Mouse (Mus musculus) lung, postnatal 10 days (tissue): ENCODE measurements around the gene Atp2a2.

Experiments
- DNase-seq: peaks from one replicate; pipeline ENCODE4 v3.0.0; 2021

Atp2a2 gene

GRCm38 (mm10) chr5:122519043-122519660 is 17.1 kb upstream of the Atp2a2 start:
- DNase-seq = no peak

GRCm38 (mm10) chr5:122518247-122518646 is 16.2 kb upstream of the Atp2a2 start:
- no peak for DNase-seq

GRCm38 (mm10) chr5:122516901-122517300 is 14.9 kb upstream of the Atp2a2 start:
- no peak for DNase-seq

- DNase-seq = no peak
Measured at GRCm38 (mm10) chr5:122516029-122516730, 14.2 kb upstream of the Atp2a2 start.

- no peak for DNase-seq
Measured at GRCm38 (mm10) chr5:122514127-122514521, 12.1 kb upstream of the Atp2a2 start.

DNA sequence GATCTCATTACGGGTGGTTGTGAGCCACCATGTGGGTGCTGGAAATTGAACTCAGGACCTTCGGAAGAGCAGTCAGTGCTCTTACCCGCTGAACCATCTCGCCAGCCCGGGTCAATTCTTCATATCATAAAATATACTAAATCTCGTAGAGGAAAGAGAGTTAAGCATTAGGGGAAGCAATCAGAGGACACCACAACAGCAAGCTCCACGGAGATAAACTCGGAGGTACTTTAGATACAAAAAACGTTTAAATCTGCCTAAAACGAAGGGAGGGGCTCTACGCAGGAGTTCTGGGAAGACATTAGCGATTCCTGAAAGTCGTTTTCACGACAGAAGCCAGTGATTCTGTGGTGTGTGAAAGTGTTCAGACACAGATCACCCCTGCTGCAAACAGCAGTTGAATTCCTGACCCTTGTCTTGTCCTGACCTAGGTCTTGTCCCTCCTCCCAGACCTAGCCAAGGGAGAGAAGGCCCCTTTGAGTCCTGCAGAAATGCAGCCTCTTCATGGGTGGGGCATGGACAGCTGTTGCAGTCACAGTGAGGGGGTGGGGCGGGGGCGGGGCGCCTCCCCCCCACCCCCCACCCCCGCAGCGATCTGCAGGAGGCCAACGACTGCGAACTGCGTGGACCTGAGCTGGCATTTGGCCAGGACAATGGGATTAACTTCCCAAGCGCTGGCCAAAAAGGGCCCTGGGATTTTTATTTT is 11.5 kb upstream of the Atp2a2 start:
- no peak for DNase-seq

- DNase-seq = no peak
Measured at GRCm38 (mm10) chr5:122512011-122512410, 10.0 kb upstream of the Atp2a2 start.

GRCm38 (mm10) chr5:122511405-122511804 is 9.4 kb upstream of the Atp2a2 start:
- DNase-seq = no peak

DNA sequence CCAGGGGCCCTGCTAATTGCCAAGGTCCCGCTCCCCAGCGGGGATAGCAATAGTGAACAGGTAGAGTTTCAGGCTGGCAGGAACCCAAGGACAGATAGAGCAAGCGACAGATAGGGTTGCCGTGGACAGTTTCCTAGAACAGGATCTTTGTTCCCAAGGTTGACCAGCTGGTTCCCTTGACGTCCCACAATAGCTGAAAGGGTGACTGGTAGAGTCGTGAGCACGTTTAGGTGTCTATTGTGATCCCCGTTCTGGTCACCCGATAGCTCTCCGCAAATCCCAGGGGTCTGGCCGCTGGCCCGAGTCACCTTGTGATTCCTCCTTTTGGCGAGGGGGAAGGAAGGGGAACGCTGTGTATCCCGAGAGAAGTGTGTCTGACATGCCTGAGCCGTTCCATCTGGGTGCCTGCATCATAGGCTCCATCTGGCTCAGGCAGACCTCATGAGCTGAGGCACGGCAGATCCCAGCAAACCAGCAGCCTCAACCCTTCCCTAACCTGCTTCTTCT is 8.7 kb upstream of the Atp2a2 start:
- peak; percentile 46 for DNase-seq

- DNase-seq = peak; percentile 43
Measured at GRCm38 (mm10) chr5:122509608-122510007, 7.6 kb upstream of the Atp2a2 start.

- DNase-seq = no peak
Measured at GRCm38 (mm10) chr5:122508861-122509306, 6.9 kb upstream of the Atp2a2 start.

DNA sequence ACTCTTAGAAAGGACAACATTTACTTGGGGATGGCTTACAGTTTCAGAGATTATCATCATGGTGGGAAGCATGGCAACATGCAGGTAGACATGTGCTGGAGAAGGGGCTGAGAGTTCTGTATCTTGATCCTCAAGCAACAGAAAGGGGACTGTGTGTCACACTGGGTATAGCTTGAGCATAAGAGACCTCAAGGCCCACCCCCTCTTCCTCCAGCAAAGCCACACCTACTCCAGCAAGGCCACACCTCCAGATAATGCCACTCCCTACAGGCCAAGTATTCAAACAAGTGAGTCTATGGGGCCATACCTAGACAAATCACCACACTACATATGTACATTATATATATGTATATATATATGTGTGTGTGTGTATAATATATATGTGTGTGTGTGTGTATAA is 5.4 kb upstream of the Atp2a2 start:
- DNase-seq = no peak

DNA sequence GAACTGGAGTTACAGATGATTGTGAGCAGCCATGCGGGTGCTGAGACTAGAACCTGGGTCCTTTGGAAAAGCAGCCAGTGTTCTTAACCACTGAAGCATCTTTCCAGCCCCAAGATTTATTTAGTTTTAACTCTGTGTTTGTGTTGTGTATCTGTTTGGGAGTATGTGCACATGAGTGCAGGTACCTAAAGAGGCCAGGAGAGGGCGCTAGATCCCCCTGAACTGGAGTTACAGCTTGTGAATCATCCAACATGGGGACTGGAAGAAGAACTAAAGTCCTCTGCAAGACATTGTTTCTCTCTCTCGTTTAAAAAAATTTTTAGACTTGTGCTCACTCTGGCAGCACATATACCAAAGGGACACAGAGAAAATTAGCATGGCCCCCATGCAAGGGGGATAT is 4.4 kb upstream of the Atp2a2 start:
- no peak for DNase-seq

- no peak for DNase-seq
Measured at GRCm38 (mm10) chr5:122505554-122505953, 3.5 kb upstream of the Atp2a2 start.

- DNase-seq = no peak
Measured at GRCm38 (mm10) chr5:122503760-122504119, 1.7 kb upstream of the Atp2a2 start.

DNA sequence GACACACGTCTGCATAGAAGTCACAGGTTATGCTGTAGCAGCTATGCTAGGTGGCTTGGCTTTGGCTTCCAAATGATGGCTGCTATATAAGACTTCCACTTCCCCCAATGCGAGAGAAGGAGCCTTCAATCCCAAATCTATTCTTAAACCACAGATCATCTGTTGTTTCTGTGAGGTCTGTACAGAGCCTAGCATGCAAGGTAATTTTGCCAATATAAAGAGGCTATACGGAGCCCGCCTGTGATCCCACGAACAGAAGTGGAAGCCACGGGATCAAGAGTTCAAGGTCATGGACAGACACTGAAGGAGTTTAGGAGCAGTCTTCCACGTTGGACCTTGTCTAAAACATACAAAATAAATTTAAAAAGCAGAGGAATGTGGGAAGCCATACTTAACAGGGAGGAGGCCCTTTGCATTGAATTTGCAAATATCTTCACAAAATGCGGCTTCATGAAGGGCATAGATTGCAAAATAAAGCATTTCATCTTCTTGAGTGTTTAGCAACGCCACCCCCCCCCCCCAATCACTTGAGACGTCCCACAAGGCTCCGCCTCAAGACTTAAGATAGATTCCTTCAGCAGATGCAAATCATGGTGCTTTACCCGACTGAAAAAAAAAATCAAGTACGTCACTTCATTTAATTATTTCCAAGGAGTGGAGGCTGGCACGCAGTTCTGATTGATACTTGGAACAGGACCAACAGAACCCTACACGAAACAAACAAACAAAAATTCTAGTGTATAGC is 1.2 kb upstream of the Atp2a2 start:
- DNase-seq = no peak

GRCm38 (mm10) chr5:122501101-122502076 is 636 bp downstream of the Atp2a2 start:
- DNase-seq = peak; percentile 74

DNA sequence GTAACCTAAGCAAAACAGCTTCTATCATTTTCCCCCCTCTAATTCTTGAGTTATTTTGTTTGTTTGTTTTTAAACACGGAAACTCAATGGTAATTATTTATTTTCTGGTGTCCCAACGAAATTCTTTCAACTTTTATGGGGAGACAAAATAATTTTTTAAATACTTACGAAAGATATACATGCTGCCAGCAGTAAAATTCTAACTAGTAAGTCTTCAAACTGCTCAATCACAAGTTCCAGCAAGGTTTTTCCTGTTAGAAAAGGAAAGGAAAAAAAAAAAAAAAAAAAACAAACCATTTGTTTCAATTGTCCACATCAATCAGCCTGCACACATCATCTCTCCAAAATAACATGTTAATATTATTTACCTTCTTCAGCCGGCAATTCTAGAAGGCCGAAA is 1.5 kb downstream of the Atp2a2 start:
- DNase-seq = no peak

DNA sequence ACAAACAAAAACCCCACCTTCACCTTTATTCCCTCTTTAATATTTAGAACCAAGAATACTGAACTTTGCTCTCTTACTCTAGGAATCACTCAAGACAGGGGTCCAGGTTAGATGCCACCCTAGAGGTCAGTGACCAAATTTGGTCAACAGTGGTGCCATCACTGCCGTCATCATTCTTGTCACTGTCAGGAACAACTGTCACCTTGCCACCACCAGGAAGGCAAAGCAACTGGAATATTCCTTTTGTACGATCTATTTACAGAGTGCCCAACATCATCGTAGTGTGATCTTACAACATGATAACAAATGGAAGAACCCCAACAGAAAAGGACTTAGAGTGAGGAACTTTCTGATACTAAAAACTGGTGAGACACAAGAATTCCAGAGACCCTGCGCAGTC is 1.9 kb downstream of the Atp2a2 start:
- no peak for DNase-seq

GRCm38 (mm10) chr5:122498046-122498445 is 4.0 kb downstream of the Atp2a2 start:
- no peak for DNase-seq

DNA sequence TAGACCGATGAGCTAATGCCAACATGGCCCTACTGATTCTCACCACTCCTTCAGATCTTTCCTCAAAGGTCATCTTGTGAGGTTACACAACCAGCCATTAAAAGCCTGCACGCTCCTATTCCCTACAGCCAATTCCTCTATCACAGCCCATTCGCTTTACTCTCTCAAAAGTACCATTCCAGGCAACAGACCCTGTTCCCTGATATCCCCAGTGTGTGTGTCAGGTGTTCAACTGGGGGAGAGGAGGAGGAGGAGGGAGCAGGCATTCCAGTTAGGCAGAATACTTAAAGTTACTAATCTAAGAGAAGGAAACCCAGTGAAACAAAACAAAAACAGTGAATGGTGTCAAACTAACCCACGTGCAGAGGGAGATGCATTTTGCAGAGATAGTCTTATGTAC is 5.0 kb downstream of the Atp2a2 start:
- DNase-seq = no peak

GRCm38 (mm10) chr5:122494449-122494848 is 7.6 kb downstream of the Atp2a2 start:
- no peak for DNase-seq
